Mouse (Mus musculus): ENCODE measurements around the gene Zfp62. TPM values are rescaled to one million over a fixed set of nuclear protein-coding genes. Genes with fewer than 3 reads are reported as not detected.

Zfp62 gene
- polyA plus RNA-seq, 1 experiment from 2014 or later = 42.3 TPM

Other genes with a start within 250 kb of the Zfp62 start
- gene Olfr56, start 224.4 kb upstream of the Zfp62 start, polyA plus RNA-seq (2016; fragmentation: Nextera tagmentation; extraction: Ambion mirVana) = not detected in 2 replicates
- 0.28 and 0.34 TPM in 2 replicates for gene 9930111J21Rik1, start 223.9 kb upstream of the Zfp62 start, polyA plus RNA-seq (2016; fragmentation: Nextera tagmentation; extraction: Ambion mirVana)
- not detected in 2 replicates for gene Gm12185, start 211.1 kb upstream of the Zfp62 start, polyA plus RNA-seq (2016; fragmentation: Nextera tagmentation; extraction: Ambion mirVana)
- gene Tgtp1, start 209.1 kb upstream of the Zfp62 start, polyA plus RNA-seq (2016; fragmentation: Nextera tagmentation; extraction: Ambion mirVana) = not detected in 2 replicates
- gene 9930111J21Rik2, start 152.1 kb upstream of the Zfp62 start, polyA plus RNA-seq (2016; fragmentation: Nextera tagmentation; extraction: Ambion mirVana) = 0.17 and 0.21 TPM in 2 replicates
- not detected in 2 replicates for gene Tgtp2, start 139.1 kb upstream of the Zfp62 start, polyA plus RNA-seq (2016; fragmentation: Nextera tagmentation; extraction: Ambion mirVana)
- 0.14 and 0.25 TPM in 2 replicates for gene Ifi47, start 126.7 kb upstream of the Zfp62 start, polyA plus RNA-seq (2016; fragmentation: Nextera tagmentation; extraction: Ambion mirVana)
- gene Olfr1396, start 88.4 kb upstream of the Zfp62 start, polyA plus RNA-seq (2016; fragmentation: Nextera tagmentation; extraction: Ambion mirVana) = not detected in 2 replicates
- gene Olfr1395, start 61.0 kb upstream of the Zfp62 start, polyA plus RNA-seq (2016; fragmentation: Nextera tagmentation; extraction: Ambion mirVana) = not detected in 2 replicates
- not detected in 2 replicates for gene Olfr1394, start 48.9 kb upstream of the Zfp62 start, polyA plus RNA-seq (2016; fragmentation: Nextera tagmentation; extraction: Ambion mirVana)
- gene Btnl9, start 16.1 kb upstream of the Zfp62 start, polyA plus RNA-seq (2016; fragmentation: Nextera tagmentation; extraction: Ambion mirVana) = 0.11 TPM in 1 of 2 replicates, not detected in the other
- gene Mgat1, start 40.9 kb downstream of the Zfp62 start, polyA plus RNA-seq (2016; fragmentation: Nextera tagmentation; extraction: Ambion mirVana) = 41.2 and 42.2 TPM in 2 replicates
- gene Olfr1393, start 75.0 kb downstream of the Zfp62 start, polyA plus RNA-seq (2016; fragmentation: Nextera tagmentation; extraction: Ambion mirVana) = 0.04 TPM in 1 of 2 replicates, not detected in the other
- gene Olfr1392, start 82.0 kb downstream of the Zfp62 start, polyA plus RNA-seq (2016; fragmentation: Nextera tagmentation; extraction: Ambion mirVana) = 0.04 and 0.07 TPM in 2 replicates
- not detected in 2 replicates for gene Olfr10, start 101.4 kb downstream of the Zfp62 start, polyA plus RNA-seq (2016; fragmentation: Nextera tagmentation; extraction: Ambion mirVana)
- gene Olfr1391, start 119.5 kb downstream of the Zfp62 start, polyA plus RNA-seq (2016; fragmentation: Nextera tagmentation; extraction: Ambion mirVana) = not detected in 2 replicates
- gene Olfr1390, start 131.9 kb downstream of the Zfp62 start, polyA plus RNA-seq (2016; fragmentation: Nextera tagmentation; extraction: Ambion mirVana) = not detected in 2 replicates
- gene Olfr1389, start 219.8 kb downstream of the Zfp62 start, polyA plus RNA-seq (2016; fragmentation: Nextera tagmentation; extraction: Ambion mirVana) = not detected in 2 replicates
- 0.09 TPM in 2 replicates for gene Olfr1388, start 233.3 kb downstream of the Zfp62 start, polyA plus RNA-seq (2016; fragmentation: Nextera tagmentation; extraction: Ambion mirVana)